Mouse (Mus musculus): ENCODE results near the gene Gpx7. TPM values are rescaled to one million over a fixed set of nuclear protein-coding genes. Genes with fewer than 3 reads are reported as not detected.
"Not testable (repeated sequence)": the region's sequence is repeated elsewhere in the genome, so short reads cannot be mapped to it uniquely, and the experiment has no call there.

Gene Gpx7
- polyA plus RNA-seq, 1 experiment from 2014 or later, result 21.8 TPM

GRCm38 (mm10) chr4:108362321-108363261 lies 44.2 kb downstream of the Gpx7 start:
- Histone ChIP-seq H3K27me3 (replicated peaks; ENCODE audit: control insufficient read depth, insufficient read depth, low read length) (peaks cover 3% of the 10 kb centered on the region), H3K9me3 (ENCODE audit: control insufficient read depth, low read length) (no peaks in the 10 kb centered on the region), H3K4me2 (peak overlapping the region; percentile 34; the same call in 1 of the 2 replicates), H3K4me1 (replicated peaks; ENCODE audit: control insufficient read depth, insufficient read depth, low read length) (peaks cover 25% of the 10 kb centered on the region), H3K27ac (ENCODE audit: low read depth, low read length) (peak overlapping the region; percentile 81), H3K36me3 (ENCODE audit: control insufficient read depth, insufficient read depth, low read length) (no peaks in the 10 kb centered on the region), H3K4me3 (ENCODE audit: low read depth, low read length) (no peak overlapping the region), H3K9ac (ENCODE audit: low read depth, low read length) (no peak overlapping the region; the same call in 1 of the 2 replicates)
- WGBS, result 23% methylated on average over 18 of the region's 18 CpGs
- peak; percentile 50 for DNase-seq (ENCODE audit: low spot score)
- ATAC-seq (replicated peaks; ENCODE audit: low FRiP score), result peak; percentile 76

DNA sequence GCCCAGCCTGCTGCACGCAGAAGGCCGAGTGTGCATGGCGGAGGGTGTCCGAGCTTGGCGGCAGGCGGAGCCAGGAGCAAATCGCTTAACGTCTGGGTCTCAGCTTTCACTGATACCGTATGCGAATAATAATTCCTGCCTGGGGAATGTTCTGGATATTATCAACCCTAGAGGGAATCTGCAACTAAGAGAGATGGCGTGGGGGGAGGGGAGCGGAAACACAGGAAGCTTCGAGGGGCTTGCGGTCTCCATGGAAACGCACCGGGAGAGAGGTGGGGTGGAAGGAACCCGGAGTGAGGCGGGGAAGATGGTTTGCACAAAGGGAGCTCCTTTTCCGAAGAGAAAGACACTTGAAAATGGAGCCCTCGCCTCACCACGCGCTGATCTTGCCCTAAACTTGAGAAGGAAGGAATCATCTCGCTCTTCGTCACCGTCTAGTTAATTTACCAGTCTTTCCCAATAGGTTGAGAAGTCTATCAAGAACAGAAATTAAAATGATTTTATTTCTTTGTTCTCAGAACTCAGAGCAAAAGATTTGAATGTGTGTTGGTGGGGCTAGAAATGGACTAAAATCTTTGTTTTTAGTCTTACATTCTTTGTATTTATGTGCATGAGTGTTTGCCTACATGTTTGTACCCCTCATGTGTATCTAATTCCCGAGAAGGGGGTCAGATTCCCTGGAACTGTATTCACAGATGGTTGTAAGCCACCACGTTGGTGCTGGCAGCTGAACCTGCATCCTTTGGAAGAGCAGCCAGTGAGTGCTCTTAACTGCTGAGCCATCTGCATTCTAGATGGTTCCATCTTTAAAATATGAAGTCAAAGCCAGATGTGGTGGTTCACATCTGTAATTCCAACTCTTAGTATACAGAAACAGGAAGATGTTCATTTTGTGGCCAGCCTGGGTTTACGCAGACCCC lies 46.4 kb downstream of the Gpx7 start:
- Histone ChIP-seq H3K4me3 (ENCODE audit: low read depth, low read length) (peak overlapping the region; percentile 29), H3K9me3 (ENCODE audit: control insufficient read depth, low read length) (no peaks in the 10 kb centered on the region), H3K36me3 (ENCODE audit: control insufficient read depth, insufficient read depth, low read length) (no peaks in the 10 kb centered on the region), H3K27me3 (replicated peaks; ENCODE audit: control insufficient read depth, insufficient read depth, low read length) (peaks cover 3% of the 10 kb centered on the region), H3K4me2 (peak overlapping the region; percentile 61), H3K27ac (ENCODE audit: low read depth, low read length) (peak overlapping the region; percentile 63), H3K4me1 (replicated peaks; ENCODE audit: control insufficient read depth, insufficient read depth, low read length) (peaks cover 31% of the 10 kb centered on the region), H3K9ac (ENCODE audit: low read depth, low read length) (no peak overlapping the region)
- 10% methylated on average over 28 of the region's 28 CpGs for WGBS
- ATAC-seq (replicated peaks; ENCODE audit: low FRiP score), result 0 out of 2 replicates have a peak, but pooled peaks have one; percentile 23
- peak; percentile 77 for DNase-seq (ENCODE audit: low spot score)

GRCm38 (mm10) chr4:108358498-108358897 lies 48.3 kb downstream of the Gpx7 start:
- Histone ChIP-seq H3K4me3 (ENCODE audit: low read depth, low read length) (no peak overlapping the region), H3K27ac (ENCODE audit: low read depth, low read length) (no peak overlapping the region), H3K4me2 (no peak overlapping the region), H3K27me3 (replicated peaks; ENCODE audit: control insufficient read depth, insufficient read depth, low read length) (peaks cover 3% of the 10 kb centered on the region), H3K9me3 (ENCODE audit: control insufficient read depth, low read length) (no peaks in the 10 kb centered on the region), H3K4me1 (replicated peaks; ENCODE audit: control insufficient read depth, insufficient read depth, low read length) (peaks cover 26% of the 10 kb centered on the region), H3K36me3 (ENCODE audit: control insufficient read depth, insufficient read depth, low read length) (no peaks in the 10 kb centered on the region), H3K9ac (ENCODE audit: low read depth, low read length) (no peak overlapping the region)
- DNase-seq (ENCODE audit: low spot score), result no peak
- 44% methylated on average over 4 of the region's 4 CpGs for WGBS
- ATAC-seq (replicated peaks; ENCODE audit: low FRiP score), result no peak

DNA sequence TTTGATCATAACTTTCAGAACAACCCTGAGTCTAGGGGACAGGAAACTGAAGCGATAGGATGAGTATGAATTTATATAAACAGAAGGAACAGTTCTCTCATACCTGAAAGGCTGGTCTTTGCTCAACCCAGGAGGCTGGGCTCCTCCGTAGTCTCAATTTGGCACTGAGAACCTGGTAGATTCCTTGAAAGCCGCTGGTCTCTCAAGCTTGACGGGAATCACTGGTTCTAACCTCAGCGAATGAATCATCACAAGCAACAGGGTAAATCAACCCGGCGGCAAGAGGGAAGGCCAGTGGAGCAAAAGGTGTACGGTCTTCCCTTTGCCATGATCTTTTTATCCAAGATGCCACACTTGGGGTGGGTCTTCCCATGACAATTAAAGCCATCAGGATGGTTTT lies 49.3 kb downstream of the Gpx7 start:
- H3K4me2 ChIP-seq, result no peak overlapping the region
- H3K27me3 ChIP-seq (replicated peaks; ENCODE audit: control insufficient read depth, insufficient read depth, low read length), result peaks cover 3% of the 10 kb centered on the region
- ATAC-seq (replicated peaks; ENCODE audit: low FRiP score) (no peak), DNase-seq (ENCODE audit: low spot score) (no peak)
- H3K9me3 ChIP-seq (ENCODE audit: control insufficient read depth, low read length), result no peaks in the 10 kb centered on the region
- no peak overlapping the region for H3K27ac ChIP-seq (ENCODE audit: low read depth, low read length)
- WGBS, result 85% methylated on average over 8 of the region's 8 CpGs
- peaks cover 25% of the 10 kb centered on the region for H3K4me1 ChIP-seq (replicated peaks; ENCODE audit: control insufficient read depth, insufficient read depth, low read length)
- H3K9ac ChIP-seq (ENCODE audit: low read depth, low read length), result no peak overlapping the region
- no peak overlapping the region for H3K4me3 ChIP-seq (ENCODE audit: low read depth, low read length)
- no peaks in the 10 kb centered on the region for H3K36me3 ChIP-seq (ENCODE audit: control insufficient read depth, insufficient read depth, low read length)

- ATAC-seq (replicated peaks; ENCODE audit: low FRiP score), result peak; percentile 73
- not testable (repeated sequence) for H3K27ac ChIP-seq (ENCODE audit: low read depth, low read length)
- H3K4me1 ChIP-seq (replicated peaks; ENCODE audit: control insufficient read depth, insufficient read depth, low read length), result peaks cover 38% of the 10 kb centered on the region
Measured at GRCm38 (mm10) chr4:108353591-108353990, 53.2 kb downstream of the Gpx7 start.

GRCm38 (mm10) chr4:108350819-108351218 lies 55.9 kb downstream of the Gpx7 start:
- Histone ChIP-seq H3K9ac (ENCODE audit: low read depth, low read length) (no peak overlapping the region), H3K27ac (ENCODE audit: low read depth, low read length) (peak overlapping the region; percentile 36), H3K9me3 (ENCODE audit: control insufficient read depth, low read length) (no peaks in the 10 kb centered on the region), H3K36me3 (ENCODE audit: control insufficient read depth, insufficient read depth, low read length) (no peaks in the 10 kb centered on the region), H3K4me3 (ENCODE audit: low read depth, low read length) (no peak overlapping the region), H3K4me1 (replicated peaks; ENCODE audit: control insufficient read depth, insufficient read depth, low read length) (peaks cover 36% of the 10 kb centered on the region), H3K4me2 (no peak overlapping the region), H3K27me3 (replicated peaks; ENCODE audit: control insufficient read depth, insufficient read depth, low read length) (no peaks in the 10 kb centered on the region)
- peak; percentile 33 for ATAC-seq (replicated peaks; ENCODE audit: low FRiP score)
- WGBS, result 25% methylated on average over 8 of the region's 8 CpGs
- no peak for DNase-seq (ENCODE audit: low spot score)

More at GRCm38 (mm10) chr4:108353591-108353990, 53.2 kb downstream of the Gpx7 start:
- H3K27me3 ChIP-seq (replicated peaks; ENCODE audit: control insufficient read depth, insufficient read depth, low read length); H3K9me3 ChIP-seq (ENCODE audit: control insufficient read depth, low read length); H3K4me3 ChIP-seq (ENCODE audit: low read depth, low read length); DNase-seq (ENCODE audit: low spot score); H3K4me2 ChIP-seq; H3K36me3 ChIP-seq (ENCODE audit: control insufficient read depth, insufficient read depth, low read length); H3K9ac ChIP-seq (ENCODE audit: low read depth, low read length): not testable (repeated sequence)

Other genes with a start within 250 kb of the Gpx7 start
- gene Echdc2, start 241.5 kb downstream of the Gpx7 start, polyA plus RNA-seq (2014; fragmentation: Nextera tagmentation; extraction: Ambion mirVana), result 17.6 and 20.4 TPM in 2 replicates
- gene Zyg11a, start 188.9 kb downstream of the Gpx7 start, polyA plus RNA-seq (2014; fragmentation: Nextera tagmentation; extraction: Ambion mirVana), result 0.18 and 0.23 TPM in 2 replicates
- 8.8 and 9.1 TPM in 2 replicates for gene Zyg11b, start 105.9 kb downstream of the Gpx7 start, polyA plus RNA-seq (2014; fragmentation: Nextera tagmentation; extraction: Ambion mirVana)
- gene Coa7, start 78.8 kb downstream of the Gpx7 start, polyA plus RNA-seq (2014; fragmentation: Nextera tagmentation; extraction: Ambion mirVana), result 43.1 and 44.2 TPM in 2 replicates
- 1.0 and 1.9 TPM in 2 replicates for gene Shisal2a, start 23.6 kb downstream of the Gpx7 start, polyA plus RNA-seq (2014; fragmentation: Nextera tagmentation; extraction: Ambion mirVana)
- 39.1 and 49.7 TPM in 2 replicates for gene Tut4, start 52.5 kb upstream of the Gpx7 start, polyA plus RNA-seq (2014; fragmentation: Nextera tagmentation; extraction: Ambion mirVana)
- gene Prpf38a, start 172.4 kb upstream of the Gpx7 start, polyA plus RNA-seq (2014; fragmentation: Nextera tagmentation; extraction: Ambion mirVana), result 89.0 and 96.2 TPM in 2 replicates
- gene Orc1, start 172.5 kb upstream of the Gpx7 start, polyA plus RNA-seq (2014; fragmentation: Nextera tagmentation; extraction: Ambion mirVana), result 30.2 and 36.1 TPM in 2 replicates
- gene Cc2d1b, start 213.0 kb upstream of the Gpx7 start, polyA plus RNA-seq (2014; fragmentation: Nextera tagmentation; extraction: Ambion mirVana), result 24.7 and 27.8 TPM in 2 replicates